Mouse (Mus musculus) G1E (cell line): ENCODE measurements around the gene Trank1.

Experiments used
- CTCF ChIP-seq: IDR thresholded peaks from 2 replicates; pipeline ENCODE4 v1.5.1; 2012; ENCODE audit warnings: low read depth, low read length, inconsistent platforms, mixed read lengths
- GATA1 ChIP-seq: IDR thresholded peaks from 2 replicates; pipeline ENCODE4 v1.6.1; 2012; ENCODE audit warnings: borderline replicate concordance, low read length, inconsistent platforms, mixed read lengths
- GATA2 ChIP-seq: IDR thresholded peaks from 2 replicates; pipeline ENCODE4 v1.6.1; 2012; ENCODE audit warnings: low read depth, low read length, inconsistent platforms, borderline replicate concordance
- POLR2AphosphoS5 ChIP-seq: IDR thresholded peaks from 2 replicates; pipeline ENCODE4 v1.6.1; 2012; ENCODE audit warnings: low read depth, low read length, inconsistent platforms; ENCODE audit not compliant: insufficient replicate concordance
- TAL1 ChIP-seq: conservative IDR thresholded peaks from 2 replicates; pipeline ENCODE4 v1.6.1; 2012; ENCODE audit warnings: low read depth, low read length, inconsistent platforms, mixed read lengths

DNA sequence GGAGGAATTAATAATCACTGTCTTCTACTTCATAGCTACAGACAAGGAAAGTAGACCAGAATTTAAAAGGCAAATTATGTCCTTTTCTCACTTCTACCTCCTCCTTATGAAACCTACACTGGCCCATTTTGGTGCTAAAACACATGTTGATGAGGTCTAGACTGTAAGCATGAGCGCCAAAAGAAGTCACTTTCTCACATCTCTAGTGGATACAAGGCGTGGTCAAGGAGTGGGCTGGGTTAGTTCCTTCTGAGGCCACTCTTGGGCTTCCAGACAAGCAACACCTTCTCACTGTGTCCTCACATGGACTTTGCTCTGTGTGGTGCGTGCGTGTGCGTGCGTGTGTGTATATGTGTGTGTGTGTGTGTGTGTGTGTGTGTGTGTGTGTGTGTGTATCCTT is 70.9 kb downstream of the Trank1 start:
- TF ChIP-seq GATA1 (no peak), CTCF (no peak), POLR2AphosphoS5 (no peak), TAL1 (no peak), GATA2 (no peak)
